Comparison of ENCODE assay signal across 7 mouse cellular contexts in the genomic region with DNA sequence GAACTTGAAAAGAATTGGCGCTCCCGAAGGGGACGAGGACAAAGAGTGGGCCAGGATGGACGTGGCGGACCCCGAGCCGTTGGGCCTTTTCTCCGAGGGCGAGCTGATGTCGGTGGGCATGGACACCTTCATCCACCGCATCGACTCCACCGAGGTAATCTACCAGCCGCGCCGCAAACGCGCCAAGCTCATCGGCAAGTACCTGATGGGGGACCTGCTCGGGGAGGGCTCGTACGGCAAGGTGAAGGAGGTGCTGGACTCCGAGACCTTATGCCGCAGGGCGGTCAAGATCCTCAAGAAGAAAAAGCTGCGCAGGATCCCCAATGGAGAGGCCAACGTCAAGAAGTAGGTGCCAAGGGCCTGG. TPM values are rescaled to one million over a fixed set of nuclear protein-coding genes. Genes with fewer than 3 reads are reported as not detected.
DNase-seq lines count a peak whose midpoint lies in the region; ATAC-seq and TF ChIP-seq lines count a peak whose summit lies in the region.

No protein-coding gene starts in this region.

- under 1% methylated on average over 27 of the region's 27 CpGs for WGBS in spleen, adult 2 months
- WGBS in embryonic facial prominence, embryonic 10.5 days, result under 1% methylated on average over 27 of the region's 27 CpGs
- WGBS in hindbrain, embryonic 16.5 days, result under 1% methylated on average over 27 of the region's 27 CpGs
- under 1% methylated on average over 27 of the region's 27 CpGs for WGBS in midbrain, embryonic 11.5 days

- no peak for ATAC-seq in hindbrain, embryonic 16.5 days
- ATAC-seq in midbrain, embryonic 11.5 days (ENCODE audit: low FRiP score), result no peak

- no peaks in the 10 kb centered on the region for H3K9me3 ChIP-seq in embryonic facial prominence, embryonic 10.5 days
- no peaks in the 10 kb centered on the region for H3K9me3 ChIP-seq in hindbrain, embryonic 16.5 days (ENCODE audit: control insufficient read depth, low read length)
- no peaks in the 10 kb centered on the region for H3K9me3 ChIP-seq in midbrain, embryonic 11.5 days (ENCODE audit: control insufficient read depth, low read length)

- no peaks in the 10 kb centered on the region for H3K27me3 ChIP-seq in spleen, adult 2 months (ENCODE audit: control insufficient read depth, insufficient read depth, low read length)
- no peaks in the 10 kb centered on the region for H3K27me3 ChIP-seq in embryonic facial prominence, embryonic 10.5 days (replicated peaks; ENCODE audit: low read depth, poor library complexity, severe bottlenecking)
- H3K27me3 ChIP-seq in hindbrain, embryonic 16.5 days (replicated peaks; ENCODE audit: control insufficient read depth, insufficient read depth, low read length), result no peaks in the 10 kb centered on the region
- no peaks in the 10 kb centered on the region for H3K27me3 ChIP-seq in midbrain, embryonic 11.5 days (ENCODE audit: control insufficient read depth, insufficient read depth, low read length)

- H3K9ac ChIP-seq in hindbrain, embryonic 16.5 days (ENCODE audit: low read depth, low read length), result peak overlapping the region; percentile 84
- H3K9ac ChIP-seq in midbrain, embryonic 11.5 days (ENCODE audit: low read length), result peak overlapping the region; percentile 88

- DNase-seq in spleen, adult 2 months (ENCODE audit: low read depth in 1 of 2, low spot score in 2 of 2), result no peak
- DNase-seq in spleen, adult 18-20 months, result no peak
- DNase-seq in embryonic facial prominence, embryonic 10.5 days (ENCODE audit: low spot score), result peak; percentile 46
- DNase-seq in midbrain, embryonic 11.5 days (ENCODE audit: low spot score, missing footprints), result peak; percentile 93
- no peak for DNase-seq in ovary, postnatal 14 days (ENCODE audit: low spot score)
- DNase-seq in left cerebral cortex, postnatal 4 days, result no peak

- H3K4me1 ChIP-seq in spleen, adult 2 months (ENCODE audit: control insufficient read depth, insufficient read depth, insufficient read length), result peaks cover 14% of the 10 kb centered on the region
- H3K4me1 ChIP-seq in embryonic facial prominence, embryonic 10.5 days, result peaks cover 46% of the 10 kb centered on the region
- H3K4me1 ChIP-seq in hindbrain, embryonic 16.5 days (ENCODE audit: control insufficient read depth, insufficient read depth, low read depth, low read length), result peaks cover 39% of the 10 kb centered on the region
- H3K4me1 ChIP-seq in midbrain, embryonic 11.5 days (ENCODE audit: control insufficient read depth, insufficient read depth, low read length), result peaks cover 28% of the 10 kb centered on the region

- H3K36me3 ChIP-seq in spleen, adult 2 months (ENCODE audit: control insufficient read depth, insufficient read depth, low read length), result peaks cover 5% of the 10 kb centered on the region
- peaks cover 46% of the 10 kb centered on the region for H3K36me3 ChIP-seq in embryonic facial prominence, embryonic 10.5 days (replicated peaks)
- H3K36me3 ChIP-seq in hindbrain, embryonic 16.5 days (ENCODE audit: control insufficient read depth, insufficient read depth, low read length), result no peaks in the 10 kb centered on the region
- peaks cover 5% of the 10 kb centered on the region; the same call in 1 of the 2 replicates for H3K36me3 ChIP-seq in midbrain, embryonic 11.5 days (ENCODE audit: control insufficient read depth, insufficient read depth, low read length)

- H3K27ac ChIP-seq in spleen, adult 2 months (ENCODE audit: insufficient read depth, low read length), result peak overlapping the region; percentile 63
- H3K27ac ChIP-seq in embryonic facial prominence, embryonic 10.5 days (replicated peaks), result peak overlapping the region; percentile 93
- H3K27ac ChIP-seq in hindbrain, embryonic 16.5 days (ENCODE audit: low read depth, low read length), result peak overlapping the region; percentile 27; the same call in 1 of the 2 replicates
- H3K27ac ChIP-seq in midbrain, embryonic 11.5 days (ENCODE audit: low read depth, low read length), result no peak overlapping the region

- TF ChIP-seq CTCF in spleen, adult 2 months (IDR thresholded peaks at IDR 0.05; ENCODE audit: extremely low read depth, insufficient read depth, insufficient read length, insufficient replicate concordance), result no peak

- intact Hi-C loops in left cerebral cortex, postnatal 4 days (cut with DNase I), result loop anchor here (10.0 kb wide), 1 partner anchor 132 kb away; a partner anchor contains a TSS

- peak overlapping the region; percentile 92 for H3K4me3 ChIP-seq in spleen, adult 2 months (ENCODE audit: extremely low read depth, insufficient read depth, insufficient read length)
- H3K4me3 ChIP-seq in embryonic facial prominence, embryonic 10.5 days, result peak overlapping the region; percentile 91
- H3K4me3 ChIP-seq in hindbrain, embryonic 16.5 days (ENCODE audit: low read length), result peak overlapping the region; percentile 87
- H3K4me3 ChIP-seq in midbrain, embryonic 11.5 days (ENCODE audit: low read depth, low read length), result peak overlapping the region; percentile 97

- TF ChIP-seq POLR2A in spleen, adult 2 months (IDR thresholded peaks at IDR 0.05; ENCODE audit: low read depth, low read length), result no peak

- peak overlapping the region; percentile 94 for H3K4me2 ChIP-seq in hindbrain, embryonic 16.5 days (ENCODE audit: low read length)
- peak overlapping the region; percentile 86 for H3K4me2 ChIP-seq in midbrain, embryonic 11.5 days

RNA-seq across cellular contexts. Expression of a gene that starts 0.9 kb away (rescaled TPM):
- 120 and 144 TPM in 2 replicates for polyA plus RNA-seq in spleen, adult 2 months (2012; rRNA removed)
- 16.1 and 17.5 TPM in 2 replicates for polyA plus RNA-seq in embryonic facial prominence, embryonic 10.5 days (2016; fragmentation: Nextera tagmentation; extraction: Ambion mirVana)
- 17.7 and 18.3 TPM in 2 replicates for polyA plus RNA-seq in hindbrain, embryonic 16.5 days (2015; fragmentation: Nextera tagmentation; extraction: Ambion mirVana)
- polyA plus RNA-seq in midbrain, embryonic 11.5 days (2014; fragmentation: Nextera tagmentation; extraction: Ambion mirVana), result 18.5 and 23.1 TPM in 2 replicates
- total RNA-seq in left cerebral cortex, postnatal 4 days (2021), result 100 to 1,000 TPM; 100 to 111 TPM

RNA-seq across cellular contexts. Expression of a gene that starts 11.2 kb away (rescaled TPM):
- polyA plus RNA-seq in spleen, adult 2 months (2012; rRNA removed), result 95.0 and 122 TPM in 2 replicates
- 16.2 and 18.2 TPM in 2 replicates for polyA plus RNA-seq in embryonic facial prominence, embryonic 10.5 days (2016; fragmentation: Nextera tagmentation; extraction: Ambion mirVana)
- 10.3 and 13.0 TPM in 2 replicates for polyA plus RNA-seq in hindbrain, embryonic 16.5 days (2015; fragmentation: Nextera tagmentation; extraction: Ambion mirVana)
- 7.0 and 7.3 TPM in 2 replicates for polyA plus RNA-seq in midbrain, embryonic 11.5 days (2014; fragmentation: Nextera tagmentation; extraction: Ambion mirVana)
- 10 to 100 TPM; 28.8 to 30.8 TPM for total RNA-seq in left cerebral cortex, postnatal 4 days (2021)

RNA-seq across cellular contexts. Expression of a gene that starts 21.9 kb away (rescaled TPM):
- polyA plus RNA-seq in spleen, adult 2 months (2012; rRNA removed), result 592 and 782 TPM in 2 replicates
- 491 and 493 TPM in 2 replicates for polyA plus RNA-seq in embryonic facial prominence, embryonic 10.5 days (2016; fragmentation: Nextera tagmentation; extraction: Ambion mirVana)
- polyA plus RNA-seq in hindbrain, embryonic 16.5 days (2015; fragmentation: Nextera tagmentation; extraction: Ambion mirVana), result 554 and 581 TPM in 2 replicates
- 329 and 355 TPM in 2 replicates for polyA plus RNA-seq in midbrain, embryonic 11.5 days (2014; fragmentation: Nextera tagmentation; extraction: Ambion mirVana)
- 100 to 1,000 TPM; 247 to 270 TPM for total RNA-seq in left cerebral cortex, postnatal 4 days (2021)

RNA-seq across cellular contexts. Expression of a gene that starts 24.1 kb away (rescaled TPM):
- polyA plus RNA-seq in spleen, adult 2 months (2012; rRNA removed), result 11.9 and 13.4 TPM in 2 replicates
- 4.9 and 8.5 TPM in 2 replicates for polyA plus RNA-seq in embryonic facial prominence, embryonic 10.5 days (2016; fragmentation: Nextera tagmentation; extraction: Ambion mirVana)
- 98.8 and 130 TPM in 2 replicates for polyA plus RNA-seq in hindbrain, embryonic 16.5 days (2015; fragmentation: Nextera tagmentation; extraction: Ambion mirVana)
- 11.1 and 11.8 TPM in 2 replicates for polyA plus RNA-seq in midbrain, embryonic 11.5 days (2014; fragmentation: Nextera tagmentation; extraction: Ambion mirVana)
- 100 to 1,000 TPM; 299 to 316 TPM for total RNA-seq in left cerebral cortex, postnatal 4 days (2021)

RNA-seq across cellular contexts. Expression of a gene that starts 31.5 kb away (rescaled TPM):
- polyA plus RNA-seq in spleen, adult 2 months (2012; rRNA removed), result 128 and 157 TPM in 2 replicates
- 22.2 TPM in 2 replicates for polyA plus RNA-seq in embryonic facial prominence, embryonic 10.5 days (2016; fragmentation: Nextera tagmentation; extraction: Ambion mirVana)
- polyA plus RNA-seq in hindbrain, embryonic 16.5 days (2015; fragmentation: Nextera tagmentation; extraction: Ambion mirVana), result 16.0 and 16.1 TPM in 2 replicates
- polyA plus RNA-seq in midbrain, embryonic 11.5 days (2014; fragmentation: Nextera tagmentation; extraction: Ambion mirVana), result 66.0 and 71.3 TPM in 2 replicates
- 100 to 1,000 TPM; 158 to 163 TPM for total RNA-seq in left cerebral cortex, postnatal 4 days (2021)

Comparison
In these comparisons a context has a peak if more than half of its experiments do, and no peak if none do; other contexts are left out.
1. DNase-seq: peak in embryonic facial prominence, embryonic 10.5 days (single experiment) and midbrain, embryonic 11.5 days (single experiment); none in spleen, adult 2 months (0 of 2), spleen, adult 18-20 months (0 of 2), ovary, postnatal 14 days (single experiment) and left cerebral cortex, postnatal 4 days (single experiment).
2. Peak in every context shown above with its lines, with median percentiles within 50 percentile points of each other: H3K4me3 ChIP-seq.